Mouse (Mus musculus) forebrain, embryonic 11.5 days (tissue): Measurements from ENCODE around the gene Morn1. TPM values are rescaled to one million over a fixed set of nuclear protein-coding genes. Genes with fewer than 3 reads are reported as not detected.

Experiments used
- ATAC-seq: fragments of 200-750 bp; cut with Nextera tagmentation; replicated peaks from 2 replicates; pipeline ENCODE4 v1.8.0; 2017; ENCODE audit warnings: moderate TSS enrichment; ENCODE audit not compliant: low FRiP score
- DNase-seq: peaks from one replicate; pipeline ENCODE4 v3.0.0-alpha.2; 2017; ENCODE audit warnings: low spot score
- H3K27ac ChIP-seq: fragments of 300-500 bp; sonication (generic); 2 replicates; pipeline ENCODE4 v1.5.1; 2014; ENCODE audit warnings: low read depth, low read length
- H3K27me3 ChIP-seq: fragments of 300-500 bp; sonication (generic); 2 replicates; pipeline ENCODE4 v1.6.1; 2014; ENCODE audit warnings: mild to moderate bottlenecking, low read length, mixed read lengths; ENCODE audit not compliant: control insufficient read depth, insufficient read depth
- H3K36me3 ChIP-seq: fragments of 300-500 bp; sonication (generic); 2 replicates; pipeline ENCODE4 v1.6.1; 2014; ENCODE audit warnings: mild to moderate bottlenecking, low read length, moderate library complexity, mixed read lengths; ENCODE audit not compliant: control insufficient read depth, insufficient read depth
- H3K4me1 ChIP-seq: fragments of 300-500 bp; sonication (generic); replicated peaks from 2 replicates; pipeline ENCODE4 v1.6.1; 2014; ENCODE audit warnings: low read length, mixed read lengths; ENCODE audit not compliant: control insufficient read depth, insufficient read depth
- H3K4me2 ChIP-seq: fragments of 300-500 bp; sonication (generic); 2 replicates; pipeline ENCODE4 v1.6.1; 2014; ENCODE audit warnings: low read depth, mild to moderate bottlenecking, low read length, moderate library complexity, mixed read lengths; ENCODE audit not compliant: severe bottlenecking
- H3K4me3 ChIP-seq: fragments of 300-500 bp; sonication (generic); 2 replicates; pipeline ENCODE4 v1.5.1; 2014; ENCODE audit warnings: low read depth, low read length
- H3K9ac ChIP-seq: fragments of 300-500 bp; sonication (generic); 2 replicates; pipeline ENCODE4 v1.6.1; 2014; ENCODE audit warnings: low read length
- H3K9me3 ChIP-seq: fragments of 300-500 bp; sonication (generic); 2 replicates; pipeline ENCODE4 v1.6.1; 2016; ENCODE audit warnings: low read length, mixed read lengths; ENCODE audit not compliant: control insufficient read depth
- WGBS: fragments of 180-500 bp; shearing (Covaris S2); extraction: QIAGEN DNeasy Blood & Tissue Kit; methylation state at CpG from one replicate; pipeline ENCODE4 v1.1.7; 2014; 5-methylcytosine and 5-hydroxymethylcytosine counted together
- polyA plus RNA-seq: library from polyadenylated mRNA; unstranded; fragments of >200 nt; fragmentation: Nextera tagmentation; extraction: Ambion mirVana; gene quantifications from 2 replicates; pipeline ENCODE4 v1.2.1, GENCODE M21; 2014

The Morn1 gene
- polyA plus RNA-seq, 1 experiment from 2014 or later, result 4.8 TPM

- Histone ChIP-seq H3K27me3 (no peaks in the 10 kb centered on the region), H3K27ac (no peak overlapping the region)
These were observed 72.2 kb downstream of the Morn1 start for GRCm38 (mm10) chr4:155158543-155158917.

GRCm38 (mm10) chr4:155162433-155163319, 76.3 kb downstream of the Morn1 start:
- H3K9me3 ChIP-seq, result no peaks in the 10 kb centered on the region
- H3K27me3 ChIP-seq, result no peaks in the 10 kb centered on the region
- ATAC-seq, result no peak
- DNase-seq, result no peak
- 79% methylated on average over 7 of the region's 7 CpGs for WGBS
- H3K9ac ChIP-seq, result no peak overlapping the region
- H3K36me3 ChIP-seq, result no peaks in the 10 kb centered on the region; the same call in none of the 2 replicates
- peaks cover 9% of the 10 kb centered on the region for H3K4me1 ChIP-seq
- H3K27ac ChIP-seq, result no peak overlapping the region
- no peak overlapping the region for H3K4me2 ChIP-seq
- H3K4me3 ChIP-seq, result no peak overlapping the region

More at GRCm38 (mm10) chr4:155158543-155158917, 72.2 kb downstream of the Morn1 start:
- 90% methylated on average over 8 of the region's 8 CpGs for WGBS
- Histone ChIP-seq H3K4me2 (no peak overlapping the region), H3K36me3 (peaks cover 3% of the 10 kb centered on the region), H3K9me3 (no peaks in the 10 kb centered on the region), H3K4me1 (peaks cover 5% of the 10 kb centered on the region), H3K9ac (no peak overlapping the region), H3K4me3 (no peak overlapping the region)
- no peak for ATAC-seq
- no peak for DNase-seq

- no peak overlapping the region for H3K4me3 ChIP-seq
- H3K9ac ChIP-seq, result no peak overlapping the region
- peaks cover 9% of the 10 kb centered on the region for H3K4me1 ChIP-seq
- no peaks in the 10 kb centered on the region; the same call in 1 of the 2 replicates for H3K36me3 ChIP-seq
- ATAC-seq (no peak), DNase-seq (no peak)
- no peak overlapping the region for H3K4me2 ChIP-seq
- no peak overlapping the region for H3K27ac ChIP-seq
- 47% methylated on average over 4 of the region's 4 CpGs for whole genome bisulfite sequencing
- no peaks in the 10 kb centered on the region for H3K9me3 ChIP-seq
- no peaks in the 10 kb centered on the region for H3K27me3 ChIP-seq
These were observed 76.9 kb downstream of the Morn1 start for GRCm38 (mm10) chr4:155163320-155163651.

DNA sequence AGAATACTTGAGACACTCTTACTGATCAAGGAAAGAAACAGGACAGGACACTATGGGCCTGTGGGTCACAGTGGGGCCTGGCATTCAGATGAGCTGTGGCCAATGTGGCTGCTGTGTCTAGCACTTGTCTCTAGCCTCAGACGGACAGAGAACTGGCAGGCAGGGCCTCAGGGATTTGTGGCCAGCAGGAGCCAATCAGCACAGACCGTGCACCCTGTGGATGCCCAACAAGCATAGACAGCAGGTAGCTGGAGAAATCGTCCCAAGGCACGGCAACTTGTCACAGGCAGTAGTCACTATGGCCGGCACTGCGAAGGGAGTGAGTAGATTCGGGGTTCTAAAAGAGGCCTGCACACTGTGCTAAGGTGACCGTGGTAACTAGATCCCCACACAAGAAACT, 77.3 kb downstream of the Morn1 start:
- Histone ChIP-seq H3K27me3 (no peaks in the 10 kb centered on the region), H3K36me3 (no peaks in the 10 kb centered on the region), H3K27ac (no peak overlapping the region), H3K9ac (peak overlapping the region; percentile 37; the same call in 1 of the 2 replicates), H3K4me1 (peaks cover 9% of the 10 kb centered on the region), H3K4me2 (no peak overlapping the region), H3K4me3 (no peak overlapping the region), H3K9me3 (no peaks in the 10 kb centered on the region)
- WGBS, result 56% methylated on average over 8 of the region's 8 CpGs
- DNase-seq (no peak), ATAC-seq (no peak; the same call in 1 of the 2 replicates)

DNA sequence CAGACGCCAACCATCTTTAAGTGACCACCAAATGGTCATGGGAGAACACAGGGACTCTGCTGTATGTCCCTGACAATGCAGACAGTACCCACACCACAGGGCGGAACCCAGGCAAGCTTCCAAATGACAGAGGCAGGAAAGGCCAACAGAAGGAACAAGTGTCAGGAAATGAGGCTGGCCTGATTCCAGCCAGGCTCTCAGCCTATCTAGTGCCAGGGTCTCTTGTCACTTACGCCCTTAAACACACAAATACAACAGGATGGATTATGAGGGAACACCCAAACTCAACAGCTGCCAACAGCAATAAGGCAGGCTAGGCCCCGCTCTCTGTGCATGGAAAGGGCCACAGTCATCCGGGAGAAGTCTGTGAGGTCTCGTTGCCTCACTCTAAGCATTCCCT, 78.2 kb downstream of the Morn1 start:
- Histone ChIP-seq H3K9ac (no peak overlapping the region), H3K27ac (no peak overlapping the region), H3K4me1 (peaks cover 9% of the 10 kb centered on the region), H3K27me3 (no peaks in the 10 kb centered on the region), H3K36me3 (no peaks in the 10 kb centered on the region), H3K9me3 (no peaks in the 10 kb centered on the region), H3K4me2 (no peak overlapping the region), H3K4me3 (no peak overlapping the region)
- ATAC-seq (no peak), DNase-seq (no peak)
- WGBS, result 93% methylated on average over 6 of the region's 6 CpGs

DNA sequence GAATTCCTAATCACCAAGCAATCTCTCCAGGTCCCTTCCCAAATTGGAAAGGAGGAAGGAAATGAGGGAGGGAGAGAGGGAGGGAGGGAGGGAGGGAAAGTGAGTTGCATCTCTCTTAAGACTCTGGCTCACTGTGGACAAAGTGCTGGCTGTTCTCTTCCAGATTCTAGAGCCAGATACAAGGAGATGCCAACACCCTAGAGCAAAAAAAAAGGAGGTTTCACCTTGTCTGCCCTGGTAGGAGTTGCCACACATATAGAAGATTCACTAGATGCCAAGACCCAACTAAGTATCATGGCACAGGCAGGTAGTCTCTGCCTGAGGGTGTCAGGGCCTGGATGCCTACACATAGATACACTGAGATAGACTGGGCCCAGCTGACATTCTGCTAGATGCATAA, 79.5 kb downstream of the Morn1 start:
- no peaks in the 10 kb centered on the region for H3K36me3 ChIP-seq
- no peak overlapping the region for H3K9ac ChIP-seq
- H3K27ac ChIP-seq, result no peak overlapping the region
- H3K4me2 ChIP-seq, result no peak overlapping the region
- no peaks in the 10 kb centered on the region for H3K27me3 ChIP-seq
- peaks cover 9% of the 10 kb centered on the region for H3K4me1 ChIP-seq
- DNase-seq (no peak), ATAC-seq (no peak)
- no peak overlapping the region for H3K4me3 ChIP-seq
- no peaks in the 10 kb centered on the region for H3K9me3 ChIP-seq

GRCm38 (mm10) chr4:155168835-155169252, 82.5 kb downstream of the Morn1 start:
- H3K9me3 ChIP-seq, result no peaks in the 10 kb centered on the region
- ATAC-seq (no peak), DNase-seq (no peak)
- peaks cover 22% of the 10 kb centered on the region for H3K4me1 ChIP-seq
- H3K4me3 ChIP-seq, result no peak overlapping the region
- H3K27ac ChIP-seq, result no peak overlapping the region
- H3K4me2 ChIP-seq, result no peak overlapping the region
- 98% methylated on average over 8 of the region's 8 CpGs for WGBS
- H3K27me3 ChIP-seq, result no peaks in the 10 kb centered on the region
- H3K36me3 ChIP-seq, result no peaks in the 10 kb centered on the region
- no peak overlapping the region for H3K9ac ChIP-seq

- Histone ChIP-seq H3K4me2 (no peak overlapping the region), H3K36me3 (no peaks in the 10 kb centered on the region; the same call in 1 of the 2 replicates), H3K27ac (no peak overlapping the region), H3K9me3 (no peaks in the 10 kb centered on the region), H3K9ac (no peak overlapping the region), H3K4me3 (no peak overlapping the region), H3K27me3 (no peaks in the 10 kb centered on the region), H3K4me1 (peaks cover 31% of the 10 kb centered on the region)
- WGBS, result 90% methylated on average over 8 of the region's 8 CpGs
- DNase-seq (no peak), ATAC-seq (no peak)
These were observed 84.3 kb downstream of the Morn1 start for GRCm38 (mm10) chr4:155170614-155171212.
